Mouse (Mus musculus): ENCODE measurements around the gene C1qtnf12. TPM values are rescaled to one million over a fixed set of nuclear protein-coding genes. Genes with fewer than 3 reads are reported as not detected.

The C1qtnf12 gene
- total and polyA plus RNA-seq, 3 experiments, result 21.1 to 25.0 (median 24.5) TPM

DNA sequence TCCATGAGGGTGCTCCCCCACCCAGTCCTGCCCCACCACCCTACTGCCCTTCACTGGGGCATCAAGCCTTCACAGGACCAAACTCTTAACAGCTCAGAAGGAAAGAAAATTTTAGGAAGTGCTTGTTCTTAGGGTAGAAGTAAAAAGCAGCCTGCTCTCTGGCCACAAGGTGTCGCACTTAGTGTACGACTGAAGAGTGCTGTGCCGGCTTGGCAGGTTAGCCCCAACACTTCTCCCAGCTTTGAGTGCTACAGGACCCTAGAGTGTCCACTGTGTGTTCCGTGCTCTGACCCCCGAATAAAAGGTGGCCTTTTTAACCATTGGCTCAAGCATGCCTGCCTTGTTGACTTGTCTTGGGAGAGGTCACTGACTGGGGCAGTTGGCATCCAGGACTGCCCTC is 2.8 kb upstream of the C1qtnf12 start:
- no peak for TF ChIP-seq NRF1 (IDR thresholded peaks at IDR 0.05; ENCODE audit: low read depth, low read length)
- peak; percentile 66 to 92 for TF ChIP-seq CTCF (conservative IDR thresholded peaks at IDR 0.05 in 1 of 2, IDR thresholded peaks at IDR 0.05 in 1 of 2; ENCODE audit: low read depth in 2 of 2, low read length in 2 of 2)
- TF ChIP-seq POLR2AphosphoS2 (IDR thresholded peaks at IDR 0.05; ENCODE audit: low read depth, low read length), result no peak
- no peak for TF ChIP-seq IRF4 (IDR thresholded peaks at IDR 0.05; ENCODE audit: low read depth, low read length)
- 0 out of 2 replicates have a peak, but pooled peaks have one; percentile 33 for TF ChIP-seq POLR2A (IDR thresholded peaks at IDR 0.05; ENCODE audit: low read depth, low read length)
- TF ChIP-seq UBTF (IDR thresholded peaks at IDR 0.05; ENCODE audit: low read depth, low read length), result no peak
- TF ChIP-seq TCF12 (IDR thresholded peaks at IDR 0.05; ENCODE audit: low read depth, low read length), result no peak
- TF ChIP-seq USF1 (IDR thresholded peaks at IDR 0.05; ENCODE audit: low read depth, low read length), result no peak
- TF ChIP-seq RAD21 (IDR thresholded peaks at IDR 0.05; ENCODE audit: low read depth, low read length), result peak; percentile 87
- TF ChIP-seq MAFK (IDR thresholded peaks at IDR 0.05; ENCODE audit: insufficient replicate concordance, low read length), result no peak
- TF ChIP-seq ZNF384 (IDR thresholded peaks at IDR 0.05; ENCODE audit: low read depth, low read length), result no peak
- no peak for TF ChIP-seq ETS1 (conservative IDR thresholded peaks at IDR 0.05; ENCODE audit: low read depth, low read length)
- TF ChIP-seq MEF2A (IDR thresholded peaks at IDR 0.05; ENCODE audit: borderline replicate concordance, low read depth, low read length), result 0 out of 2 replicates have a peak, but pooled peaks have one; percentile 12
- no peak for TF ChIP-seq GABPA (IDR thresholded peaks at IDR 0.05; ENCODE audit: insufficient replicate concordance, low read depth, low read length)
- TF ChIP-seq CHD1 (IDR thresholded peaks at IDR 0.05; ENCODE audit: low read depth, low read length), result no peak
- no peak for TF ChIP-seq CHD2 (IDR thresholded peaks at IDR 0.05; ENCODE audit: low read length)
- peak; percentile 46; the same call in 1 of the 2 replicates for TF ChIP-seq ZC3H11A (IDR thresholded peaks at IDR 0.05; ENCODE audit: low read depth, low read length)
- no peak for TF ChIP-seq ELF1 (IDR thresholded peaks at IDR 0.05; ENCODE audit: low read depth, low read length)
- no peak for TF ChIP-seq SIN3A (IDR thresholded peaks at IDR 0.05; ENCODE audit: low read length)
- peak; percentile 89 for TF ChIP-seq SMC3 (IDR thresholded peaks at IDR 0.05; ENCODE audit: low read depth, low read length)
- TF ChIP-seq MAX (IDR thresholded peaks at IDR 0.05; ENCODE audit: low read length), result no peak
- peak; percentile 51; the same call in 1 of the 2 replicates for TF ChIP-seq NELFE (IDR thresholded peaks at IDR 0.05; ENCODE audit: low read depth, low read length)
- TF ChIP-seq E2F4 (IDR thresholded peaks at IDR 0.05; ENCODE audit: insufficient replicate concordance, low read depth, low read length), result no peak
- TF ChIP-seq TBP (conservative IDR thresholded peaks at IDR 0.05; ENCODE audit: low read depth, low read length), result no peak
- Histone ChIP-seq H3K27ac (ENCODE audit: insufficient read depth, low read depth) (no peak overlapping the region), H3K79me2 (replicated peaks; ENCODE audit: control insufficient read depth, extremely low read depth, insufficient read depth, poor library complexity, severe bottlenecking) (no peaks in the 10 kb centered on the region), H3K4me2 (ENCODE audit: insufficient read depth, low read depth, poor library complexity, severe bottlenecking) (no peak overlapping the region), H3K4me1 (ENCODE audit: control insufficient read depth in 1 of 2, insufficient read depth in 2 of 2) (peaks cover 0 to 28% of the 10 kb centered on the region in 2 experiments; a peak in 2 of 4 replicates), H3K9me3 (replicated peaks; ENCODE audit: low read length) (no peaks in the 10 kb centered on the region), H3K36me3 (replicated peaks in 1 of 2; ENCODE audit: control insufficient read depth in 1 of 2, insufficient read depth in 1 of 2, low read length in 1 of 2) (peaks cover 40 to 65% of the 10 kb centered on the region in 2 experiments), H3K27me3 (replicated peaks) (no peaks in the 10 kb centered on the region), H3K4me3 (replicated peaks in 1 of 3; ENCODE audit: low read depth in 2 of 3, low read length in 2 of 3, poor library complexity in 1 of 3) (no peak overlapping the region), H3K9ac (ENCODE audit: insufficient read depth, low read depth) (no peak overlapping the region)
- in situ Hi-C loops (cut with MboI; ENCODE audit: low pct_ligation_motif_present, low pct_unique_long_range_greater_than_20kb, low sequenced_read_pairs), result no loop called here
- dilution Hi-C loops (cut with MboI; ENCODE audit: extremely low pct_ligation_motif_present, extremely low pct_unique_long_range_greater_than_20kb, low sequenced_read_pairs), result no loop called here
- DNase-seq (ENCODE audit: extremely low read depth), result peak; percentile 82
